Mouse (Mus musculus): ENCODE results near the gene Atp13a3.
"Not testable (repeated sequence)": the region's sequence is repeated elsewhere in the genome, so short reads cannot be mapped to it uniquely, and the experiment has no call there.

The Atp13a3 gene

DNA sequence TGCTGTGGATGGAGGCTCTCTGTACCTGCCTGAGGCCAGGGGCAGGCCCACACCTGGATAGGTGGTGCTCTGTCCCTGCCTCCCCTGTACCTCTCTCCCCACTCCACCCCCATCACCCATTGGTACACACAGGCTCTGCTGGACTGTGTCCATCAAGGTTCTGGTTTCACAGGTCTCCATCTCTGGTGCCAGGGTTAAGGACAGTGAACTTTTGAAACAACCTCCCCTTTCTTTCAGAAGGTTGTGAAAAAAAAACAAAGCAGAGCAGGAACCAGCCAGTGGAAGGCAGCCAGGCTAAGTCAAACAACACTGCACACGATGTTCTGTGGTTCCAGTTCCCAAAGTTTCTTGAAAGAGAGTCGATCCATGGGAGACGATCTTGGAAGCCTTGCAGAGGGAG, 6.9 kb upstream of the Atp13a3 start:
- DNase-seq (ENCODE audit: low read depth, low spot score) = no peak

DNA sequence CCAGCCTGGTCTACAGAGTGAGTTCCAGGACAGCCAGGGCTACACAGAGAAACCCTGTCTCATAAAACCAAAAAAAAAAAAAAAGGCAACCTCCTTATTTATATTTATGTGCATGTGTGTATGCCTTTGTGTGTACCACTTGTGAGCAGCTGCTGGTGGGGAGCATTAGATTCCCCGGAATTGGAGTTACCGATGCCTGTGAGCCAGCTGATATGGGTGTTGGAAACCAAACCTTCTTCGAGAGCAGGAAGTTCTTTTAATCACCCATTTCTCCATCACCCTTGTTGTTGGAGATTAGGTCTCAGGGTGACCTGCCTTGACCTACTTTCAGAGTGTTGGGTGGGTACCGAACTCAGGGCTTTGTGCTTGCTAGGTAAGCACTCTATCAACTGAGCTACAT, 5.1 kb upstream of the Atp13a3 start:
- DNase-seq (ENCODE audit: low read depth, low spot score) = no peak

DNA sequence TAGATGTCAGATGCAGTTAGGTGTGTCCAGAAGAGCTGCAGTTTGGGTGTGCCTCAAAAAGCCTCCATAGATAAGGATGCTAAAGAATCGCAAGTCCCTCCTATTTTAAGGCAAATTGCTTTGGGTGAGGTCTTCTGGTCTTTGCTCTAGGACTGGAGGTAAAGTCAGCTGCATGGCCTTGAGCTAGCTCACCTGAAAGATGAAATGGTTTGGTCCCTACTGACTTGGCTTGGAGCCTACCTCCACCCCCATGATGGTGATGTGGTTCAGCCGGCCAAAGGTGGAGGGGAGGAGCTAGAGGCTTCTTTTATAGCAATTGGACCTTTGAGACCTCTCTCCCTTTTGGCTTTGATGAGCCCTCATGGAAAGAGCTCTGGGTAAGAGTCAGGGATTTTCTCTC, 1.7 kb upstream of the Atp13a3 start:
- DNase-seq (ENCODE audit: low read depth, low spot score) = no peak

DNA sequence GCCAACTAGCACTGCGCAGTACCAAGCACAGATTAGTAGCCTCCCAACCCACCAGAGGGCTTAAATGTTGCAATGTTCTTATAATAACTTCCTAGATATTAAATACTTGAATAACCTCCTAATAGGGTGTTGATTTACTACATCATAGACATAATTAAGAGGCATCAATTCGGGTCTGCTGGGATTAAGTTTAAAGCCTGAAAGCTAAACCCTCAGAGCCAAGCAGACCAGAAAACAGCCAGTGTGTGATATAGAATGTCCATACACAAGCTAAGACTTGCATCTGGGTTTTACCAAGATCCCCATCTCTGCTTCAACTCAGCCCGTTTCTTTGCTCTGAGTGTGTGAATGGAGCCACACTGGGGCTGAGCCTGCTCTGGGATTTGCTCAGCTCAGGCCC, 2.2 kb downstream of the Atp13a3 start:
- no peak for DNase-seq (ENCODE audit: low read depth, low spot score)

DNA sequence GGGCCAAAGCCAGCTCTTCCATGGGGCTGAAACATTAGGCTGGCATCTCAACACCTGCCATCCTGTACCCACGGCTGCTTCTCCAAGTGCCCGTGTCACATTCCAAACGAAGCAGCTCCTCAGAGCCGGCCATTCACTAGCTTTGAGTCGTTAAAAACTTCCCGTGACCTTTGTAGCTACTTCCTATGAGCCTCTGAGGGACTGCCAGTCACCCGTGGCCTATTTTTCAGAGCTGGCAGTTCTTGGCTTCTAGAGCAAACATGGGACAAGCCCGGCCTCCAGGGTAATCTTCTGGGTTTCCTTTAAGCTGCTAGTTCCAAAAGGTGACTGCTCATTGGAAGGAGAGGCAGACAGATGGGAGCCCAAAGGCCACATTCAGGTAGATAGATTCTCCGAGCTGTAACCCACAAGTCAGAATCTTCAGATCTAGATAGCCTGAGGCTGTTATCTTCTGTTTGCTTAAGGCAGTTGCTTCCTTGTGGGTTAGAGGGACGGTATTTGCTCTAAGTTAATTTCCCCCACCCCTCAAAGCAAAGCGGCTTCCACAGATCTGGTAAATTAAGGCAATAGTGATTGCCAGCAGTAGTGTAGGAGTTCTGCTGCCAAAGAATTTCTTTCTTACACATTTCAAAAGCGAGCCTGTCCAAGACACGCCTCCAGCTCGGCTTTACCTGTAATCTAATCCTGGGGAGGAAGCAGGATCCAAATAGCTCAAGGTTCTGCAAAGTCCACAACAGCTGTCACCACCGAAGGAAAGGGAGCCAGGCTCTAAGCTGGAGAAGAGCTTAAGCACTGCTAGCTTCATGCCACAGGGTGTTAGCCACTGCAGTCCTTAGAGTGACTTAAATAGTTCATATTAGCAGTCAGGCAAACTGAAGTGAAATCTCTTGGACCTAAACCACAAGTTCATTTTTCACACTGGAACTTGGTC, 8.4 kb downstream of the Atp13a3 start:
- DNase-seq (ENCODE audit: low read depth, low spot score) = no peak

DNA sequence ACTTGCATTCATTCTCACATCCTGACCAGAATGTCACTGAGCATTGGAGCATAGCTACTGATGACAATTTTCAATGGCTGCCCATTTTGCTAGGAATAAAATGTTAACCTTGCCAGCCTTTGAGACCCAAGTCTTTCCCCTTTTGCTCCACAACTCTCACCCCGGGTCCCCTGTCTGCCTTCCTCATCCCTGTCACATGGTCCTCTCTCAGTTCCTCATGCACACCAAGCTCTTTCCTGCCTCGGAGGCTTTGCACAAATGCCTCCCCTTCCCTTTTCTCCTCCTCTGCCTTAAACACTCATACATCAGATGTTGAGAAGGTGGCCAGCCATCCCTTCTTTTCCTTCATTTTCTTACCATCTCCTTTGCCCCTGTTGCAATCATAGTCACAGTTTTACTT, 10.6 kb downstream of the Atp13a3 start:
- no peak for DNase-seq (ENCODE audit: low read depth, low spot score)

DNA sequence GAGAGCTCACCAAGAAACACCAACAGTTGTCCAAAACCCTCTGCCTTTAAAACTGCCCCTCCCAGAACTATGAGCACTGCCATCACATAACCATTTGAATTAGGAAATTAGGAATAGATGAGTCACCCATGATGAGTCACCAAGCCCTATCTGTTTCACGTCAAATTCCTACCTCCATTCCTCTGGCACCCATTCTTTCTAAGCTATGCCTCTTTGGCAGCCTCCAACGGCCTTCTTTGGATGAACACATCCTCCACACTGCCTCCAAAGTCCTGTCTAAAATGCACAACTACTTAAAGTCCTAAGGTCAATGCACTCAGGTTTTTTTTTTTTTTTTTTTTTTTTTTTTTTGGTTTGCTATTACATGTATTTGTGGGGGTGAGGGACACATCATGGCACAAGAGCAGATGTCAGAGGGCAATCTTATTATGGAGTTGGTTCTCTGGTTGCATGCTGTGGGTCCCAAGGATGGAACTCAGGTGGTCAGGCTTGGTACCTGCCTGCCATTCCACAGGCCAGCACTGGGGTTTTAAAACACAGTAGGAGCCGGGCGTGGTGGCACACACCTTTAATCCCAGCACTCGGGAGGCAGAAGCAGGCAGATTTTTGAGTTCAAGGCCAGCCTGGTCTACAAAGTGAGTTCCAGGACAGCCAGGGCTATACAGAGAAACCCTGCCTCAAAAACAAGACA, 15.0 kb downstream of the Atp13a3 start:
- peak; percentile 14 for DNase-seq (ENCODE audit: low read depth, low spot score)

DNA sequence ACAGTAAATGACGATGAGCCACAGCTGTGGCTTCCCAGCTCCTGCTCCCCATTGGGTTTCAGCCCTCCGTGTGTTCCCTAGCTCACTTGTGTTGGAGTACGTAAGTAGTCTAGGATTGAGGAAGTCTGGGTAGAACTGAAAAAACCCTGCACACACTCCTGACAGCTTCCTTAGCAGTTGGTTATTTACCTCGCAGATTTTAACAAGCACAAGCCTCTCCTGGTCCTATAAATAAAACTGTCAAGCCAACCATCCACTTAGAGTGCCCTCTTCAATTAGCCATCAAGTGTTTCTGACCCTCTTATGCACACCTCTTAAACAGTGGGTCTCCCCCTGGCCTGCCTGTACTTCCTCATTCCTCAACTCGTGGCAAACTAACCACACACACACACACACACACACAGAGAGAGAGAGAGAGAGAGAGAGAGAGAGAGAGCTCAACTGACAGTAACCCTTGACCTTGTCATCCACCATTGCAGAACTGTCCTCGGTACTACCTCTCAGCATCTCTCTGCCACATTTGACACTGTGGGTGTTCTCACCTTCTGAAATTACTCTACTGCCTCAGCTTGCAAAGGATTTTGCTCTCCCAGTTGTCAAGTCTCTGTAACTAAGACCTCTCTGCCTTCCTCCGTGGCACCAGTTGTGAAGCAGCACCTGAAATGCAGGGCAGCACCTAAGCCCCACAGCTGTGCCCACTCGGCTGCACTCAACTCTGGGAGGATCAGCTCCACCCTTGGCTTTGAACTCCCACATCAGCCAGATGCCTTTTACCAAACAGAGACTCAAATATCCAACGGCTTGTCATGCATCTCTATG, 15.7 kb downstream of the Atp13a3 start:
- peak; percentile 30 for DNase-seq (ENCODE audit: low read depth, low spot score)

DNA sequence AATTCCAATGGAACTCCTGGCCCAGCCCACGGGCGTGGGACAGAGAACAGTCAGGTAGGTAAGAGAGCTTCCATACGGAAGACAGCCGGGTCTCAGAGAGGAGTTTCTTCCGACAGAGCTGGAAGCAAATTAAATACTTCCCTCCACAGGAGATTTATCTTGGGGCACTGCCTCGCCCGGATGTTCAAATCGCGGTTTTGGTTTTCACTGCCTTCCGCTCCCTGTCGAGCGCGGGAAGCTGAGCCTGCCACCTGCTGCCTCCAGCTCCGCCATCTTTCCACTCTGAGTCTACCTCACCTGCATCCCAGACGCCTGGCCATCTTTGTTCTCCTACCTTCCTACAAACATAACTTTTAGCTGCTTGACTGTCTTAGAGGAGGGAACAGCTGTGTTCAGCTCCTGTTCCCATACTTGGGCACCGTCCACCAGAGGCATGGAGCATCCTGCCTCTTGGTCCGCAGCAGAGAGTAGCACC, 16.5 kb downstream of the Atp13a3 start:
- peak; percentile 88 for DNase-seq (ENCODE audit: low read depth, low spot score)

DNA sequence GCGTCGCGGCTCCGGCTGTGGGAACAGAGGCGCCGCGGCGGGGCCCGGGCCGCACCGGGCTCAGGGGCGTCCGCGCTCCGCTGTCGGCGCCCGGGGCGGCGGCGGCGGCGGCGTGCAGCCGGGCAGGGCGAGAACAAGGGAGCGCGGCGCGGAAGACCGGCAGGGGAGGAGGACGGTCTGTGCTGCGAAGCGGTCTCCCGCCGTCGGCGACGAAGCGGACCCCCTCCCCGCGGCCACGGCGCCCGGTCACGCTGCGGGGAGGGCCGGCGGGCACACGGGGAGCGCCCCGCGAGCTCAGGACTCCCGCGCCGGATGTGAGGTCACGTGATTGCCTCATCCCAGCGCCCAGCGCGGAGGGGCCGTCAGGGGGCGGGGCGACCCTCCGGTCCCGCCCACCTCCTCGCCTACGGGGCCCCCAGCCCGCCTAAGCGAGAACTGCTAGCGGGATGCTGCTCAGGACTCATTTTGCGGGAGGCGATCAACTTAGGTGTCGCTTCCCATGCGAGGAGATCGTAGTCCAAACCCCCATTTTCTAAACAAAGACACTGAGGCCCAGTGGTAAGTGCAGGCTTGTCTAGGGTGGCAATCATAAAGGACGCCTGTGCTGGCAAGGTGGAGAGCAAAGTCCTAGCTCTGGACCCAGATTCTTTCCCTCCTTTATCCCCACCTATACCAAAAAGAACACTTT, 17.1 kb downstream of the Atp13a3 start:
- DNase-seq (ENCODE audit: low read depth, low spot score) = peak; percentile 95

DNA sequence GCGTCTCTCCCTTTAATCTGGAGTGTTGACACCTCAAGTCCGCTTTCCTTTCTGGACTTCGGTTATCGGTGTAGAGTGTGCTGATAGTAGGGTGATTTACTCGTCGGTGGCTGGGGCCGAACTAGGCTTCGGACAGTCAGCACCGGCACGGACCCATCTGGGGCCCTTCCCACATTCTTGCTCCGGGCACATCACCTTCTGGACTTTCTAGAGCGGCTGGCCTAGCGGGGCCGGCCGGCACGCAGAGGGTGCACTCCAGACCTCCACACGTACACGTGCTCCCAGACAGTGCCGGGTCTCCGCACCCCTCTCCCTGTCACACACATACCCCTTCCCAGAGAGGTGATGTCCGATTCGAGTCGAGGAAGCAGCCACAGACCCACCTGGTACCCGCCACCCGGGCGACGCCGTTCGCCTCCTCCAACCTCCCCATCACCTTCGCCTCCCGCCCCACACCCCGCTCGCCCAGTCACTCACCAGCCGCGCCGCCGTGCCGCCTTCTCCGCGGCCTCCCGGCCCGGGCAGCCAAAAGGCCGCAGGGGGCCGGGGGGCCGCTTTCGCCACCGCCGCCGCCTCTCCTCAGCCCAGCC, 17.8 kb downstream of the Atp13a3 start:
- peak; percentile 42 for DNase-seq (ENCODE audit: low read depth, low spot score)

DNA sequence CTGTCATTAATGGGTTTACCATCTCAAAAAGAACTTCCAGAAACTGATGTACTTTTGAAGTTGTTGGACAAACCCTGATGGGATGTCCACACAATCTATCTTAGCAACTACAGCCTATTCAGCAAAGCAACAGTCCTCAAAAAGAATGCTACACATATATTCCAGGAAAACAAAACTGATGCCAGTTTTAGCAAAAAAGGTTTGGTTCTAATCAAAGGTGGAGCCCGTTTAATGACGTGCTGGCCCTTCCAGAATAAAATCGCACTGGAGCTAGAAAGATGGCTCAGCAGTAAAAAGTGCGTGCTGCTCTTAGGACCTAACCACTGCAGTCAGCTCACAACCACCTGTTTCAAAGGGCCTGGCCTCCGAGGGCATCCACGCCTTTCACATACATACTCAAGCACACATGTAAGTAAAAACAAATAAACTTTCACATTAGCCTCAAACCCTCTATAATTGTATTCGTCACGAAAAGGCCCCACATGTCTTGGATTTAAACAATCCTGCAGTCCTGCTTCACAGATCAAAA, 18.8 kb downstream of the Atp13a3 start:
- peak; percentile 16 for DNase-seq (ENCODE audit: low read depth, low spot score)

DNA sequence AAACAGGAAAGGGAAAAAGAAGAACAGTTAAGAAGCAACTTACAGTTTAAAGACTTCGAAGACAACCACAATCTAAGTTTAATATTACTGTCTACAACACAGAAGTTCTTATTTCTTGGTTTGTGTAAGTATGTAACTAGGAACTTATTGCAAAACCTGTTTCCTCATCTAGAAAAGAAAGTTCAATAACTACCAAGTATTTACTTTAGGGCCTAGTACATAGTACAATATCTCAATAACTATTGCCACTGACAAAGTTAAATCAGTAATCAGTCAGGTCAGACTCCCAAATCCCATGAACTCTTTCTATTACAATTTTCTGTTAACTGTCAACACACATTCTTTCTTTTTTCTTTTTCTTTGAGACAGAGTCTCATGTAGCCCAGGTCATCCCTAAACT, 20.2 kb downstream of the Atp13a3 start:
- DNase-seq (ENCODE audit: low read depth, low spot score) = no peak

DNA sequence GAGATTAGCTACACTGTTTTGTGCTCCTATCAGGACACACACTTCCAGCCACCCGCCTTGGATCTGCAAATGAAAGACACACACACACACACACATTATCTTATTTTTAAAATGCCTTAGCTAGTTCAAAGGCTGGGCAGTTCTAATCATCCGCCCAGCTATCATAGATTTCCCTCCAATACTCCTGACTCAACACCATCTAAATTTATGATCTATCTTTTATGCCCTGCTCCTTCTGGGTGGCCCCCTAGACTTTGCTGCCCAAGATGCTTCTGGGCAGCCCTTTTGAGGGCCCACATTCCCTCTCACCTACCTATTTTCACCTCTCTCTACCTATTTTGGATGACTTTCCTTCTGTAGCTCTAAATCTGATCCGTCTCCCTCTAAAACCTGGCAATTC, 29.5 kb downstream of the Atp13a3 start:
- no peak for DNase-seq (ENCODE audit: low read depth, low spot score)

DNA sequence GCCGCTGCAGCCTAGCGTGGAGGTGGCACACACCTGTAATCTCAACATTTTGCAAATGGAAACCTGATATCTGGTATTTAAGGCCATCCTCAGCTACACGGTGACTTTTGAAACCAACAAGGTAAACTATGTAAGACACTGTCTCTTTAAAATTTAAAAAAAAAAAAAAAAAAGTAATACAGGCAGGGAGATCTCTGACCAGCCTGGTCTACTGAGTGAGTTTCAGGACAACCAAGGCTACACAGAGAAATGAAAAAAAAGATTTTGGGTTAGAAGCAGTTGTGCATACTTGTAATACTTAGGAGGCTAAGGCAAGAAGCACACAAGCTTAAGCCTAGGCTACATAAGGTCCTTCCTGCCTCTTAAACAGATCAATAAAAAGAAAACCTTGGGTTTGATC, 30.8 kb downstream of the Atp13a3 start:
- no peak for DNase-seq (ENCODE audit: low read depth, low spot score)

DNA sequence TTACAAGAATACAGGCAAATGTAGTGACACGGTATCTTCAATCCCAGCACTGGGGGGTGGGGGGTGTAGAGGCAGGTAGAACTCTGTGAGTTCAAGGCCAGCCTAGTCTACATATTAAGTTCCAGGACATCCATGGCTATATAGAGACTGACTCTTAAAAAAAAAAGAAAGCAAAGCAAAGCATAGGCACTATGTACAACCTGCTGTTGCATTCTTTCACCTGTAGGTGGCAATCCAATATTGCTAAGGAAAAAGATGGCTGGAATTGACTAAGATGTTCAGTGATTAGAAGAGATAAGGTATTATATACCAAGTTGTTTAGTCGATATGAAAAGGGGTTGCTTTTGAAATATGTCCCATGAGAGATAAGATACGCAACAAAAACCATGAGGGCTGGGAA, 31.5 kb downstream of the Atp13a3 start:
- DNase-seq (ENCODE audit: low read depth, low spot score) = peak; percentile 78

DNA sequence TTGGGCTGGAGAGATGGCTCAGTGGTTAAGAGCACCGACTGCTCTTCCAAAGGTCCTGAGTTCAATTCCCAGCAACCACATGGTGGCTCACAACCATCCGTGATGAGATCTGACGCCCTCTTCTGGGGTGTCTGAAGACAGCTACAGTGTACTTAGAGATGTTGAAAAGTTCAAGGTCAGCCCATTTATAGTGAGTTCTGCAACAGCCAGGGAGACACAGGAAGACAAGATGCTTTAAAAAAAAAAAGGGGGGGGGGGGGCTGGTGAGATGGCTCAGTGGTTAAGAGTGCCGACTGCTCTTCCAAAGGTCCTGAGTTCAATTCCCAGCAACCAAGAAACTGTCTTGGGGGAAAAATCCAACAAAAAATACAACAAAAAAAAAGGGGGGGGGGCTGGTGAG, 32.5 kb downstream of the Atp13a3 start:
- not testable (repeated sequence) for DNase-seq (ENCODE audit: low read depth, low spot score)

DNA sequence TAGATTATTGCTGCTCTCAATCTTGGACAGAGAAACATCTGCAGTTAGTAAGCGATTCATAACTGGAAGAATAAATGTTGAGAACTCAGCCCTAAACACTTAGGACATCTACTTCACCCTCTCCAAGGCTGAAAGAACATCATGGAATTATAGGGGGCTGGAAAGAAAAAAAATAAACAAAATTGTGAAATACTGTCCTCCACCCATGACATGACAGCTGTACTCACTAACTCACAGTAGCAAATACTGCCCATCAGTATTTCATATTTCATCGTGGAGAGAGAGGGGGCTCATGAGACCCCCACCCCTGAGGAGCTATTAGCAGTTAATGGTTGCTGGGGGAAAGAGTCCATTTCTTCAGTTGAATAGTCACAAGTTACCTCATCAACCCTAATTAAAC, 38.4 kb downstream of the Atp13a3 start:
- DNase-seq (ENCODE audit: low read depth, low spot score) = no peak

DNA sequence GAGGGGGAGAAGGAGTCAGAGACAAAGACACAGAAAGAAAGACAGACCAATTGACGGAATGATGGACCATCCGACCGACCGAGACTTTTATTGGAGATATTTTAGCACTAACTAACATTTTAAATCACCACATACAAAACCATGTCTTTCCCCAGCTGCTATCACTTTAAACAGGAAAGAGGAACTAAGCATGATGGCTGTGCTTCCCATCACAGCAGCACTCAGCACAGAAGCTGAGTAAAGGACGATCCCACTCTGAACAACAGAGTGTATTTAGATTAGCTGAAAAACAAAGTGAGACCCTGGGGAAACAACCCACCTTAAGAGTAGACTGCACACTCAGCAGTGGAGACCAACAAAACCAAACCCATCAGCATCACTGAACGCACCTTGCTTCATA, 41.2 kb downstream of the Atp13a3 start:
- DNase-seq (ENCODE audit: low read depth, low spot score) = no peak

DNA sequence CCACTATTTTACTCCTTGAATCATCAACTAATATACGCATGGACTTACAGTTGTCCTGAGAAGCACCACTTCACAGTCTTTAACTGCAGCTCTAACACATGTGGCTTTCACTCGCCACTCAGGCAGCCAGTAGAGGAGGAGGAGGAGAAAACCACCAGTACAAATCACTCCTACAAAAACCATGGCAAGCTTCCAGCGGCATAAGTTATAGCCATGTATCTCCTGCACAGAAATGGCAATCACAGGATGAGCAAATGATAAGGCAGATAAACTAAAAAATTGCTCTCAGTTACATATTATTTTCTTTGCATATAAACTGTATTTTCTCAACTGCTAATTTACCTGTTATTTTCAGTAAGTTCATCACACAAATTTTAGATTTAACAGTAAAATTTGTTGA, 43.2 kb downstream of the Atp13a3 start:
- no peak for DNase-seq (ENCODE audit: low read depth, low spot score)

DNA sequence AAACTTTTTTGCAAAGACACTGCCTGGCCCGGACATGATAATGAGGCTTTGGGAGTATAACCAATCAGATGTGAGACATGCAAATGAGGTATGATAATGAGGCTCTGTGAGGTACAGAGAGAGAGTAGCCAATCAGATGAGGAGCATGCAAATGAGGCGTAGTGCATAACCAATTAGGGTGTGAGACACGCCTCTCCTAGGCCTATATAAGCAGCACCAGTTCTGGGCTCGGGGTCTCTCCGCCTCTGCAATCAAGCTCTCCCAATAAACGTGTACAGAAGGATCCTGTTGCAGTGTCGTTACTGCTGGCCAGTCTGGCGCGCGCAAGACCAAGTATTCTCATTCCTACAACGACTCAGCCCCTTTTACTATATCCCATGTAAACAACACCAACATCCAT, 52.3 kb downstream of the Atp13a3 start:
- not testable (repeated sequence) for DNase-seq (ENCODE audit: low read depth, low spot score)

Data from CD4-positive helper T cell, adult 2 months (primary cell).